Mouse (Mus musculus): ENCODE measurements around the gene 9530068E07Rik.

DNA sequence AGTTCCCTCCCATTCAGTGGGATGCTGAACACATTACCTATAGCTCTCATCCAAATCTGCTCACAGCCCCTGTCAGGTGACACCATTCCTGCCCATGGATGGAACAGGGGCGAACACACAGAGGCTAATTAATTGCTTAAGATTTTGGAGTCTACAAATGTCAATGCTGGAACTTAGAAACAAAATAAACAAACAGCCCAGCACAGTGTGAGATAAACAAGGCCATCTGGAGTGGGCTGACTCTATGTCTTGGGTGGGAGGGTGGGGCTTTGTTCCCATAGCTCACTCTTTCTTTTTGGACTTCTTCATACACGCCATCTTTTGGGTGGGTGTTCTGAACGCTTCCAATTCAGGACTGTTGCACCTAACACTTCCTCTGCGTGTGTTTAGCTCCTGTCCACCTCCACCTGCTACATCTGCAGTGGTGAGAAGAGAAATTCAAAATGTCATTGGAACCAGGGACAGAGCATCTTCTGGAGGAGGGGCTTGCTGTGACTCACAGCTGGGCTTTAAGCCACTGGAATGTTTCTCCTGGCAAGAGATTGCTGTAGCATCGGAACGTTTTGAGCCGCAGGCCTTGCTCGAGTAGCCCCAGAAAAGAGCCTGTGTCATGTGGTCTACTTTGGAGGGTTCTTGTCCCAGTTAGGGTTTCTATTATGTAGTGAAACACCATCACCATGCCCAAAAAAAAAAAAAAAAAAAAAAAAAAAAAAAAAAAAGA is 37.0 kb downstream of the 9530068E07Rik start:
- no peak for TF ChIP-seq CTCF (conservative IDR thresholded peaks at IDR 0.05 in 1 of 2, IDR thresholded peaks at IDR 0.05 in 1 of 2; ENCODE audit: low read depth in 2 of 2, low read length in 2 of 2)
- TF ChIP-seq PAX5 (IDR thresholded peaks at IDR 0.05; ENCODE audit: low read length): no peak
- TF ChIP-seq EP300 (IDR thresholded peaks at IDR 0.05; ENCODE audit: low read length): no peak
- no peak for TF ChIP-seq USF1 (IDR thresholded peaks at IDR 0.05; ENCODE audit: low read depth, low read length)
- no peak for TF ChIP-seq USF2 (conservative IDR thresholded peaks at IDR 0.05; ENCODE audit: low read depth, low read length)
- TF ChIP-seq MAX (IDR thresholded peaks at IDR 0.05; ENCODE audit: low read length): no peak
- no peak for TF ChIP-seq JUND (conservative IDR thresholded peaks at IDR 0.05; ENCODE audit: low read depth, low read length)
- no peak for TF ChIP-seq ETS1 (conservative IDR thresholded peaks at IDR 0.05; ENCODE audit: low read depth, low read length)
- TF ChIP-seq RAD21 (IDR thresholded peaks at IDR 0.05; ENCODE audit: low read depth, low read length): no peak
- TF ChIP-seq E2F4 (IDR thresholded peaks at IDR 0.05; ENCODE audit: insufficient replicate concordance, low read depth, low read length): no peak
